8 mouse cellular contexts compared by ENCODE assay signal in the genomic region with DNA sequence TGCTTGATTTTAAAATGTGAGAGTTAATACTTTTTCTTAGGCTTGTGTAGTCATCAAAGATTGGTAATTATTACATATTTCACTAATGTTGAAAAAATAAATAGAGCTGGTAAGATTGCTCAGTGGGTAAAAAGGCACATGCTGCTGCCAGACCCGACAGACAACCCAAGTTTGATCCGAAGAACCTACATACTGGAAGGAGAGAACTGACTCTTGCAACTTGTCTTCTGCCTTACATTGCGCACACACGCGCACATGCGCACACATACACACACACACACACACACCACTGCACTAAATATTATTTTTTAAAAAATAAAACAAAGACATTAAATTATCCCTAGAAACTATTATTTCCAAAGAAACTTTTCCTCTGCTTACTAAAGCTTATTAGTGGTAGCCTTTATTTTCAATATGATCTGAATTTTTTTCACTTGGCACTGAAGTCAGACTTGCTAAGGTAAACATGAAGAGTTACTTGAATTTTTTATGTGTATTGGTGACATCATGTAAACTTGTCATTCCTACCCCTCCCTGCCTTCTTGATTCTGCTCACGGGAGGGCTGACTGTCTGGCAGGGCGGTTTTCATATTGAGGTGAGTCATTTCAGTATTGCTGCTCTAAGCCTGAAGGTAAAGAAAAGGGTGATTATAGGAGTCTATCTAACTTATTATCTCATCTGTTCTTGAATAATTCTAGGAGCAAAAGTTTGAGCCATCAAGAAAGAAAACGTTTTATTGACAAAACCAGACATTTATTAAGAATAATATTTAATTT. TPM values are rescaled to one million over a fixed set of nuclear protein-coding genes. Genes with fewer than 3 reads are reported as not detected.
A peak's percentile ranks its signal among the peaks of the same experiment; 100 is the strongest.
DNase-seq lines count a peak whose midpoint lies in the region; ATAC-seq and TF ChIP-seq lines count a peak whose summit lies in the region.

No protein-coding gene starts in this region.

- TF ChIP-seq EP300 in MEL (IDR thresholded peaks at IDR 0.05; ENCODE audit: low read depth in 1 of 2, low read length in 2 of 2): no peak

- H3K27ac ChIP-seq in heart, embryonic 13.5 days (replicated peaks): no peak overlapping the region
- H3K27ac ChIP-seq in MEL (ENCODE audit: control insufficient read depth, low read depth, low read length): no peak overlapping the region
- H3K27ac ChIP-seq in hindbrain, embryonic 11.5 days (ENCODE audit: low read depth, low read length): no peak overlapping the region
- H3K27ac ChIP-seq in midbrain, embryonic 12.5 days (replicated peaks): no peak overlapping the region

- no peaks in the 10 kb centered on the region for H3K9me3 ChIP-seq in heart, embryonic 13.5 days
- no peaks in the 10 kb centered on the region for H3K9me3 ChIP-seq in MEL (replicated peaks; ENCODE audit: insufficient read depth, low read length)
- H3K9me3 ChIP-seq in hindbrain, embryonic 11.5 days (ENCODE audit: control insufficient read depth, low read length): no peaks in the 10 kb centered on the region
- no peaks in the 10 kb centered on the region for H3K9me3 ChIP-seq in midbrain, embryonic 12.5 days

- peak overlapping the region; percentile 97 for H3K4me3 ChIP-seq in heart, embryonic 13.5 days
- H3K4me3 ChIP-seq in MEL (ENCODE audit: control insufficient read depth in 1 of 2, insufficient read depth in 1 of 2, low read depth in 2 of 2, low read length in 2 of 2): peak overlapping the region; percentile 46 to 98
- H3K4me3 ChIP-seq in hindbrain, embryonic 11.5 days (ENCODE audit: low read depth, low read length): peak overlapping the region; percentile 97
- H3K4me3 ChIP-seq in midbrain, embryonic 12.5 days: peak overlapping the region; percentile 97

- peaks cover 31% of the 10 kb centered on the region for H3K4me1 ChIP-seq in heart, embryonic 13.5 days
- H3K4me1 ChIP-seq in MEL (ENCODE audit: control insufficient read depth in 1 of 2, insufficient read depth in 2 of 2, low read length in 2 of 2): peaks cover 10 to 20% of the 10 kb centered on the region in 2 experiments
- no peaks in the 10 kb centered on the region for H3K4me1 ChIP-seq in hindbrain, embryonic 11.5 days (replicated peaks; ENCODE audit: control insufficient read depth, insufficient read depth, low read length)
- peaks cover 11% of the 10 kb centered on the region for H3K4me1 ChIP-seq in midbrain, embryonic 12.5 days

- TF ChIP-seq POLR2A in MEL (IDR thresholded peaks at IDR 0.05; ENCODE audit: control insufficient read depth in 1 of 2, insufficient read depth in 1 of 2, low read depth in 1 of 2, low read length in 2 of 2, poor library complexity in 1 of 2): no peak

- DNase-seq in heart, postnatal 14 days: no peak
- DNase-seq in MEL (ENCODE audit: low read depth, low spot score): peak; percentile 55
- no peak for DNase-seq in hindbrain, embryonic 11.5 days (ENCODE audit: low spot score)
- DNase-seq in thymus, postnatal 0 days (ENCODE audit: low spot score): no peak
- DNase-seq in right cerebral cortex, postnatal 25 days: no peak
- DNase-seq in lung, postnatal 36 days: no peak

- peaks cover 24% of the 10 kb centered on the region for H3K79me2 ChIP-seq in MEL (ENCODE audit: control insufficient read depth, insufficient read depth, low read length, poor library complexity)

- TF ChIP-seq RAD21 in MEL (IDR thresholded peaks at IDR 0.05; ENCODE audit: low read depth, low read length): no peak

- no peaks in the 10 kb centered on the region for H3K27me3 ChIP-seq in heart, embryonic 13.5 days (replicated peaks)
- H3K27me3 ChIP-seq in MEL (ENCODE audit: control insufficient read depth in 1 of 2, insufficient read depth in 2 of 2, low read length in 2 of 2): no peaks in the 10 kb centered on the region
- H3K27me3 ChIP-seq in hindbrain, embryonic 11.5 days (ENCODE audit: control insufficient read depth, insufficient read depth, low read length): no peaks in the 10 kb centered on the region
- no peaks in the 10 kb centered on the region for H3K27me3 ChIP-seq in midbrain, embryonic 12.5 days

- no peak for ATAC-seq in heart, embryonic 13.5 days (ENCODE audit: extremely low read depth, insufficient number of reproducible peaks, low FRiP score, low TSS enrichment)
- no peak for ATAC-seq in hindbrain, embryonic 11.5 days (ENCODE audit: low FRiP score)
- ATAC-seq in midbrain, embryonic 12.5 days (ENCODE audit: low FRiP score, low read depth): no peak

- no peak for TF ChIP-seq CTCF in MEL (IDR thresholded peaks at IDR 0.05 in 2 of 3, conservative IDR thresholded peaks at IDR 0.05 in 1 of 3; ENCODE audit: control insufficient read depth in 1 of 3, insufficient read depth in 1 of 3, low read depth in 2 of 3, low read length in 3 of 3, poor library complexity in 1 of 3, severe bottlenecking in 1 of 3)

- H3K36me3 ChIP-seq in heart, embryonic 13.5 days: peaks cover 11% of the 10 kb centered on the region
- H3K36me3 ChIP-seq in MEL (ENCODE audit: control insufficient read depth in 1 of 2, insufficient read depth in 2 of 2, low read length in 2 of 2): peaks cover 7 to 28% of the 10 kb centered on the region in 2 experiments
- no peaks in the 10 kb centered on the region for H3K36me3 ChIP-seq in hindbrain, embryonic 11.5 days (ENCODE audit: control insufficient read depth, insufficient read depth, low read length)
- 0 out of 2 replicates have a peak, but pooled peaks cover 2% of the 10 kb centered on the region for H3K36me3 ChIP-seq in midbrain, embryonic 12.5 days

- peak overlapping the region; percentile 86 for H3K4me2 ChIP-seq in heart, embryonic 13.5 days
- peak overlapping the region; percentile 43; the same call in 1 of the 2 replicates for H3K4me2 ChIP-seq in hindbrain, embryonic 11.5 days (replicated peaks; ENCODE audit: low read depth, low read length)
- peak overlapping the region; percentile 71 for H3K4me2 ChIP-seq in midbrain, embryonic 12.5 days (replicated peaks)

- peak overlapping the region; percentile 97 for H3K9ac ChIP-seq in heart, embryonic 13.5 days
- peak overlapping the region; percentile 96 for H3K9ac ChIP-seq in MEL (ENCODE audit: control insufficient read depth, low read depth, low read length, poor library complexity, severe bottlenecking)
- H3K9ac ChIP-seq in hindbrain, embryonic 11.5 days (ENCODE audit: low read depth, low read length): no peak overlapping the region
- no peak overlapping the region for H3K9ac ChIP-seq in midbrain, embryonic 12.5 days (replicated peaks)

- intact Hi-C loops in heart, postnatal 14 days (cut with DNase I): loop anchor here (5.0 kb wide), 1 partner anchor 47 kb away; no protein-coding TSS in a partner anchor

- 70% methylated on average over 9 of the region's 9 CpGs for WGBS in heart, embryonic 13.5 days
- 79% methylated on average over 9 of the region's 9 CpGs for WGBS in hindbrain, embryonic 11.5 days
- 80% methylated on average over 9 of the region's 9 CpGs for WGBS in midbrain, embryonic 12.5 days

TF ChIP-seq in MEL, 35 proteins besides CTCF, POLR2A, EP300 and RAD21:
- TF ChIP-seq TCF12 (IDR thresholded peaks at IDR 0.05; ENCODE audit: low read depth, low read length) (no peak), NRF1 (IDR thresholded peaks at IDR 0.05; ENCODE audit: insufficient read depth, low read depth, low read length, poor library complexity, severe bottlenecking) (peak; percentile 51; the same call in 1 of the 2 replicates), ELF1 (IDR thresholded peaks at IDR 0.05; ENCODE audit: low read depth, low read length) (no peak), MXI1 (IDR thresholded peaks at IDR 0.05; ENCODE audit: low read depth, low read length) (no peak)
TF ChIP-seq in MEL: peak in this region for 1.

RNA-seq across cellular contexts. Expression of a gene that starts 1.6 kb away (rescaled TPM):
- 14.2 and 16.4 TPM in 2 replicates for polyA plus RNA-seq in heart, embryonic 13.5 days (2015; fragmentation: Nextera tagmentation; extraction: Ambion mirVana)
- 10 to 100 TPM; 28.2 to 29.2 TPM for total RNA-seq in heart, postnatal 14 days (2021)
- 8.6 and 9.5 TPM in 2 replicates for total RNA-seq in MEL (2012; rRNA removed)
- polyA plus RNA-seq in MEL (2012; ENCODE audit: insufficient read depth in 1 of 2, insufficient read length in 2 of 2, low read depth in 1 of 2, low replicate concordance in 2 of 2, missing spikeins in 1 of 2): 10 to 100 TPM in 1 of 2 experiments, not detected in 1; 17.0 TPM
- polyA plus RNA-seq in hindbrain, embryonic 11.5 days (2014; fragmentation: Nextera tagmentation; extraction: Ambion mirVana): 36.8 and 54.2 TPM in 2 replicates
- polyA plus RNA-seq in midbrain, embryonic 12.5 days (2016; fragmentation: Nextera tagmentation; extraction: Ambion mirVana): 48.5 and 53.4 TPM in 2 replicates
- 18.3 and 21.5 TPM in 2 replicates for polyA plus RNA-seq in thymus, postnatal 0 days (2015; fragmentation: Nextera tagmentation; extraction: Ambion mirVana)

RNA-seq across cellular contexts. Expression of a gene that starts 37.9 kb away (rescaled TPM):
- polyA plus RNA-seq in heart, embryonic 13.5 days (2015; fragmentation: Nextera tagmentation; extraction: Ambion mirVana): 24.2 and 26.5 TPM in 2 replicates
- 10 to 100 TPM; 31.6 to 32.1 TPM for total RNA-seq in heart, postnatal 14 days (2021)
- total RNA-seq in MEL (2012; rRNA removed): 10.2 and 10.7 TPM in 2 replicates
- polyA plus RNA-seq in MEL (2012; ENCODE audit: insufficient read depth in 1 of 2, insufficient read length in 2 of 2, low read depth in 1 of 2, low replicate concordance in 2 of 2, missing spikeins in 1 of 2): 10 to 100 TPM in 1 of 2 experiments, not detected in 1; 14.6 TPM
- polyA plus RNA-seq in hindbrain, embryonic 11.5 days (2014; fragmentation: Nextera tagmentation; extraction: Ambion mirVana): 12.5 and 13.1 TPM in 2 replicates
- polyA plus RNA-seq in midbrain, embryonic 12.5 days (2016; fragmentation: Nextera tagmentation; extraction: Ambion mirVana): 23.6 and 26.5 TPM in 2 replicates
- polyA plus RNA-seq in thymus, postnatal 0 days (2015; fragmentation: Nextera tagmentation; extraction: Ambion mirVana): 9.9 and 10.0 TPM in 2 replicates

RNA-seq across cellular contexts. Expression of a gene that starts 38.2 kb away (rescaled TPM):
- polyA plus RNA-seq in heart, embryonic 13.5 days (2015; fragmentation: Nextera tagmentation; extraction: Ambion mirVana): 102 and 116 TPM in 2 replicates
- total RNA-seq in heart, postnatal 14 days (2021): 100 to 1,000 TPM in 1 of 2 experiments, 10 to 100 TPM in 1; 99.2 to 105 TPM
- 74.8 and 76.0 TPM in 2 replicates for total RNA-seq in MEL (2012; rRNA removed)
- 10 to 100 TPM in 1 of 2 experiments, not detected in 1; 44.3 TPM for polyA plus RNA-seq in MEL (2012; ENCODE audit: insufficient read depth in 1 of 2, insufficient read length in 2 of 2, low read depth in 1 of 2, low replicate concordance in 2 of 2, missing spikeins in 1 of 2)
- 137 and 141 TPM in 2 replicates for polyA plus RNA-seq in hindbrain, embryonic 11.5 days (2014; fragmentation: Nextera tagmentation; extraction: Ambion mirVana)
- polyA plus RNA-seq in midbrain, embryonic 12.5 days (2016; fragmentation: Nextera tagmentation; extraction: Ambion mirVana): 114 and 122 TPM in 2 replicates
- 82.7 and 84.2 TPM in 2 replicates for polyA plus RNA-seq in thymus, postnatal 0 days (2015; fragmentation: Nextera tagmentation; extraction: Ambion mirVana)

Comparison
In these comparisons a context has a peak if more than half of its experiments do, and no peak if none do; other contexts are left out.
1. H3K9ac ChIP-seq: peak in heart, embryonic 13.5 days (single experiment) and MEL (single experiment); none in hindbrain, embryonic 11.5 days (single experiment) and midbrain, embryonic 12.5 days (single experiment).
2. Peak in every context shown above with its lines, with median percentiles within 50 percentile points of each other: H3K4me2 ChIP-seq and H3K4me3 ChIP-seq.